Mouse (Mus musculus): ENCODE results near the gene Ddit4.
A peak's percentile ranks its signal among the peaks of the same experiment; 100 is the strongest.

Ddit4 gene

GRCm38 (mm10) chr10:59916159-59916558 is 35.5 kb downstream of the Ddit4 start:
- no peak for DNase-seq

GRCm38 (mm10) chr10:59915196-59915962 is 36.3 kb downstream of the Ddit4 start:
- DNase-seq = no peak

GRCm38 (mm10) chr10:59911561-59912198 is 40.0 kb downstream of the Ddit4 start:
- no peak for DNase-seq

- no peak for DNase-seq
These were observed 40.5 kb downstream of the Ddit4 start for GRCm38 (mm10) chr10:59911091-59911490.

GRCm38 (mm10) chr10:59909357-59909847 is 42.2 kb downstream of the Ddit4 start:
- DNase-seq = peak; percentile 47

GRCm38 (mm10) chr10:59908776-59909315 is 42.8 kb downstream of the Ddit4 start:
- DNase-seq = no peak

GRCm38 (mm10) chr10:59907695-59908299 is 43.8 kb downstream of the Ddit4 start:
- peak; percentile 46 for DNase-seq

GRCm38 (mm10) chr10:59907080-59907609 is 44.5 kb downstream of the Ddit4 start:
- DNase-seq = no peak

GRCm38 (mm10) chr10:59903170-59903569 is 48.5 kb downstream of the Ddit4 start:
- DNase-seq = no peak

- DNase-seq = no peak
These were observed 49.0 kb downstream of the Ddit4 start for GRCm38 (mm10) chr10:59902606-59902990.

GRCm38 (mm10) chr10:59901986-59902605 is 49.5 kb downstream of the Ddit4 start:
- DNase-seq = no peak

GRCm38 (mm10) chr10:59901463-59901862 is 50.2 kb downstream of the Ddit4 start:
- DNase-seq = no peak

- DNase-seq = no peak
These were observed 50.7 kb downstream of the Ddit4 start for GRCm38 (mm10) chr10:59900939-59901338.

GRCm38 (mm10) chr10:59900174-59900435 is 51.5 kb downstream of the Ddit4 start:
- DNase-seq = no peak

All from liver (tissue).